Mouse (Mus musculus) MEL (cell line): ENCODE results near the gene Nt5c2. TPM values are rescaled to one million over a fixed set of nuclear protein-coding genes. Genes with fewer than 3 reads are reported as not detected.
A peak's percentile ranks its signal among the peaks of the same experiment; 100 is the strongest.

Experiments used
- DNase-seq: peaks from one replicate; pipeline ENCODE4 v3.0.0; 2011; ENCODE audit warnings: low read depth, low spot score
- H3K27ac ChIP-seq: 2 replicates; pipeline ENCODE4 v1.5.1; 2012; ENCODE audit warnings: low read depth, mild to moderate bottlenecking, control low read depth, low read length, moderate library complexity; ENCODE audit not compliant: control insufficient read depth
- H3K27me3 ChIP-seq, 2 experiments: fragments of 150-350 bp in 1 of 2; sonication (generic) in 1 of 2; 2 replicates each; pipeline ENCODE4 v1.6.1; 2012; ENCODE audit warnings: low read length in 2 of 2, mild to moderate bottlenecking in 2 of 2, improper control_type of control experiment in 1 of 2, moderate library complexity in 1 of 2; ENCODE audit not compliant: insufficient read depth in 2 of 2, control insufficient read depth in 1 of 2
- H3K36me3 ChIP-seq, 2 experiments: 2 replicates each; pipeline ENCODE4 v1.6.1; 2012 to 2014; ENCODE audit warnings: low read length in 2 of 2, improper control_type of control experiment in 1 of 2, inconsistent platforms in 1 of 2, mild to moderate bottlenecking in 1 of 2; ENCODE audit not compliant: insufficient read depth in 2 of 2, control insufficient read depth in 1 of 2
- H3K4me1 ChIP-seq, 2 experiments: fragments of 150-350 bp in 1 of 2; sonication (generic) in 1 of 2; 2 replicates each; pipeline ENCODE4 v1.6.1; 2012; ENCODE audit warnings: low read length in 2 of 2, improper control_type of control experiment in 1 of 2, mild to moderate bottlenecking in 1 of 2; ENCODE audit not compliant: insufficient read depth in 2 of 2, control insufficient read depth in 1 of 2
- H3K4me3 ChIP-seq, 2 experiments: fragments of 150-350 bp in 1 of 2; sonication (generic) in 1 of 2; 2 replicates each; pipeline ENCODE4 v1.5.1; 2012; ENCODE audit warnings: low read depth in 2 of 2, low read length in 2 of 2, mild to moderate bottlenecking in 2 of 2, moderate library complexity in 2 of 2, control low read depth in 1 of 2, improper control_type of control experiment in 1 of 2; ENCODE audit not compliant: control insufficient read depth in 1 of 2, insufficient read depth in 1 of 2
- H3K79me2 ChIP-seq: 2 replicates; pipeline ENCODE4 v1.6.1; 2012; ENCODE audit warnings: mild to moderate bottlenecking, low read length, moderate library complexity; ENCODE audit not compliant: control insufficient read depth, poor library complexity, insufficient read depth
- H3K9ac ChIP-seq: 2 replicates; pipeline ENCODE4 v1.6.1; 2012; ENCODE audit warnings: low read depth, mild to moderate bottlenecking, control low read depth, low read length, moderate library complexity; ENCODE audit not compliant: control insufficient read depth, poor library complexity, severe bottlenecking
- H3K9me3 ChIP-seq: fragments of 150-350 bp; sonication (generic); replicated peaks from 2 replicates; pipeline ENCODE4 v1.6.1; 2012; ENCODE audit warnings: mild to moderate bottlenecking, low read length, improper control_type of control experiment, moderate library complexity; ENCODE audit not compliant: insufficient read depth
- BHLHE40 ChIP-seq: IDR thresholded peaks from 2 replicates; pipeline ENCODE4 v1.6.1; 2012; ENCODE audit warnings: low read depth, mild to moderate bottlenecking, inconsistent platforms, low read length, improper control_type of control experiment, borderline replicate concordance
- CHD1 ChIP-seq: IDR thresholded peaks from 2 replicates; pipeline ENCODE4 v1.6.1; 2012; ENCODE audit warnings: low read depth, mild to moderate bottlenecking, inconsistent platforms, low read length, improper control_type of control experiment
- EP300 ChIP-seq, 2 experiments: IDR thresholded peaks; 2 replicates each; pipeline ENCODE4 v1.6.1; 2011; ENCODE audit warnings: improper control_type of control experiment in 2 of 2, low read length in 2 of 2, low read depth in 1 of 2, mild to moderate bottlenecking in 1 of 2
- ETS1 ChIP-seq: IDR thresholded peaks from 2 replicates; pipeline ENCODE4 v1.6.1; 2012; ENCODE audit warnings: low read depth, mild to moderate bottlenecking, inconsistent platforms, low read length, improper control_type of control experiment, moderate library complexity
- GATA1 ChIP-seq: IDR thresholded peaks from 2 replicates; pipeline ENCODE4 v1.6.1; 2011; ENCODE audit warnings: low read depth, low read length, improper control_type of control experiment
- JUND ChIP-seq: IDR thresholded peaks from 2 replicates; pipeline ENCODE4 v1.6.1; 2011; ENCODE audit warnings: low read depth, mild to moderate bottlenecking, improper control_type of control experiment, low read length
- KAT2A ChIP-seq: conservative IDR thresholded peaks from 2 replicates; pipeline ENCODE4 v1.6.1; 2012; ENCODE audit warnings: low read depth, low read length, improper control_type of control experiment, inconsistent platforms
- MAZ ChIP-seq: IDR thresholded peaks from 2 replicates; pipeline ENCODE4 v1.6.1; 2012; ENCODE audit warnings: low read depth, mild to moderate bottlenecking, inconsistent platforms, low read length, improper control_type of control experiment
- MXI1 ChIP-seq: IDR thresholded peaks from 2 replicates; pipeline ENCODE4 v1.6.1; 2011; ENCODE audit warnings: mild to moderate bottlenecking, low read depth, low read length, improper control_type of control experiment
- MYB ChIP-seq: IDR thresholded peaks from 2 replicates; pipeline ENCODE4 v1.6.1; 2011; ENCODE audit warnings: mild to moderate bottlenecking, low read depth, low read length, improper control_type of control experiment
- MYC ChIP-seq: IDR thresholded peaks from 2 replicates; pipeline ENCODE4 v1.6.1; 2011; ENCODE audit warnings: low read depth, mild to moderate bottlenecking, low read length, improper control_type of control experiment, moderate library complexity
- NELFE ChIP-seq: IDR thresholded peaks from 2 replicates; pipeline ENCODE4 v1.6.1; 2011; ENCODE audit warnings: low read depth, low read length, improper control_type of control experiment
- POLR2A ChIP-seq, 2 experiments: IDR thresholded peaks; 2 replicates each; pipeline ENCODE4 v1.6.1; 2011 to 2012; ENCODE audit warnings: low read length in 2 of 2, mild to moderate bottlenecking in 2 of 2, control low read depth in 1 of 2, improper control_type of control experiment in 1 of 2, low read depth in 1 of 2, moderate library complexity in 1 of 2; ENCODE audit not compliant: control insufficient read depth in 1 of 2, insufficient read depth in 1 of 2, poor library complexity in 1 of 2
- POLR2AphosphoS5 ChIP-seq: IDR thresholded peaks from 2 replicates; pipeline ENCODE4 v1.6.1; 2012; ENCODE audit warnings: low read depth, borderline replicate concordance, mild to moderate bottlenecking, inconsistent platforms, low read length, moderate library complexity, mixed read lengths
- RAD21 ChIP-seq: IDR thresholded peaks from 2 replicates; pipeline ENCODE4 v1.6.1; 2011; ENCODE audit warnings: mild to moderate bottlenecking, low read depth, low read length, improper control_type of control experiment
- SMC3 ChIP-seq: IDR thresholded peaks from 2 replicates; pipeline ENCODE4 v1.6.1; 2011; ENCODE audit warnings: low read depth, low read length, improper control_type of control experiment
- UBTF ChIP-seq: IDR thresholded peaks from 2 replicates; pipeline ENCODE4 v1.6.1; 2012; ENCODE audit warnings: low read depth, mild to moderate bottlenecking, inconsistent platforms, low read length, improper control_type of control experiment, moderate library complexity, borderline replicate concordance; ENCODE audit not compliant: insufficient read depth
- USF1 ChIP-seq: IDR thresholded peaks from 2 replicates; pipeline ENCODE4 v1.6.1; 2014; ENCODE audit warnings: low read depth, mild to moderate bottlenecking, inconsistent platforms, low read length, improper control_type of control experiment, moderate library complexity
- USF2 ChIP-seq, 2 experiments: IDR thresholded peaks; 2 replicates each; pipeline ENCODE4 v1.6.1; 2011 to 2012; ENCODE audit warnings: improper control_type of control experiment in 2 of 2, low read length in 2 of 2, borderline replicate concordance in 1 of 2, inconsistent platforms in 1 of 2, low read depth in 1 of 2, mild to moderate bottlenecking in 1 of 2; ENCODE audit not compliant: insufficient read depth in 1 of 2
- ZKSCAN1 ChIP-seq: IDR thresholded peaks from 2 replicates; pipeline ENCODE4 v1.6.1; 2012; ENCODE audit warnings: low read depth, mild to moderate bottlenecking, inconsistent platforms, low read length, improper control_type of control experiment, moderate library complexity
- polyA plus RNA-seq, 2 experiments: library from polyadenylated mRNA; stranded (reverse) in 1 of 2; unstranded in 1 of 2; fragments of >175 nt in 1 of 2; fragments of >200 nt in 1 of 2; gene quantifications; 2 replicates each; pipeline versions ENCODE4 v1.2.1 to v1.2.4; 2012; ENCODE audit warnings: low replicate concordance in 2 of 2, low read depth in 1 of 2; ENCODE audit not compliant: insufficient read length in 2 of 2, insufficient read depth in 1 of 2, missing spikeins in 1 of 2
- total RNA-seq: library from RNA; depleted of rRNA; stranded (reverse); fragments of 300-350 nt; gene quantifications from 2 replicates; pipeline ENCODE4 v1.2.3, GENCODE M21; 2012

Nt5c2 gene
- total and polyA plus RNA-seq, 3 experiments: 64.6 to 455 (median 147) TPM

GRCm38 (mm10) chr19:46934025-46934424 lies 80.9 kb downstream of the Nt5c2 start:
- no peak overlapping the region for H3K4me3 ChIP-seq
- H3K79me2 ChIP-seq: peaks cover 5% of the 10 kb centered on the region
- H3K27me3 ChIP-seq: no peaks in the 10 kb centered on the region
- peaks cover 4 to 5% of the 10 kb centered on the region in 2 experiments; a peak in 2 of 4 replicates for H3K4me1 ChIP-seq
- peaks cover 4 to 8% of the 10 kb centered on the region in 2 experiments for H3K36me3 ChIP-seq
- no peak for TF ChIP-seq CHD1
- no peak for TF ChIP-seq GATA1
- no peak for TF ChIP-seq POLR2A (IDR thresholded peaks at IDR 0.05; ENCODE audit: control insufficient read depth in 1 of 2, insufficient read depth in 1 of 2, low read depth in 1 of 2, low read length in 2 of 2, poor library complexity in 1 of 2)
- TF ChIP-seq BHLHE40: no peak
- TF ChIP-seq MAZ: no peak
- no peak for TF ChIP-seq MYC
- TF ChIP-seq USF1: no peak
- no peak for TF ChIP-seq POLR2AphosphoS5
- no peak for TF ChIP-seq JUND
- TF ChIP-seq UBTF: no peak
- TF ChIP-seq MYB: no peak
- no peak for TF ChIP-seq USF2 (IDR thresholded peaks at IDR 0.05; ENCODE audit: borderline replicate concordance in 1 of 2, insufficient read depth in 1 of 2, low read depth in 1 of 2, low read length in 2 of 2)
- no peak for TF ChIP-seq ETS1
- TF ChIP-seq RAD21: no peak
- TF ChIP-seq KAT2A: no peak
- TF ChIP-seq ZKSCAN1: no peak
- no peak for TF ChIP-seq SMC3
- DNase-seq: no peak
- H3K27ac ChIP-seq: no peak overlapping the region
- no peak overlapping the region for H3K9ac ChIP-seq
- H3K9me3 ChIP-seq: no peaks in the 10 kb centered on the region

- peak; percentile 39 for DNase-seq
- H3K27me3 ChIP-seq: no peaks in the 10 kb centered on the region
- H3K4me3 ChIP-seq: no peak overlapping the region
- peaks cover 4 to 5% of the 10 kb centered on the region in 2 experiments; a peak in 2 of 4 replicates for H3K4me1 ChIP-seq
- no peaks in the 10 kb centered on the region for H3K9me3 ChIP-seq
- peaks cover 4 to 8% of the 10 kb centered on the region in 2 experiments for H3K36me3 ChIP-seq
- TF ChIP-seq MAZ (0 out of 2 replicates have a peak, but pooled peaks have one; percentile 19), EP300 (IDR thresholded peaks at IDR 0.05; ENCODE audit: low read depth in 1 of 2, low read length in 2 of 2) (peak; percentile 17 to 30; a peak in 2 of 4 replicates), GATA1 (0 out of 2 replicates have a peak, but pooled peaks have one; percentile 14), NELFE (no peak), SMC3 (peak; percentile 2; the same call in 1 of the 2 replicates), MXI1 (no peak)
- TF ChIP-seq, all 39 proteins: peak for 4
- no peak overlapping the region for H3K9ac ChIP-seq
- peaks cover 3% of the 10 kb centered on the region for H3K79me2 ChIP-seq
- no peak overlapping the region for H3K27ac ChIP-seq
These were observed 82.3 kb downstream of the Nt5c2 start for GRCm38 (mm10) chr19:46932608-46933007.
